ENCODE assay signal across 9 mouse cellular contexts in the genomic region with DNA sequence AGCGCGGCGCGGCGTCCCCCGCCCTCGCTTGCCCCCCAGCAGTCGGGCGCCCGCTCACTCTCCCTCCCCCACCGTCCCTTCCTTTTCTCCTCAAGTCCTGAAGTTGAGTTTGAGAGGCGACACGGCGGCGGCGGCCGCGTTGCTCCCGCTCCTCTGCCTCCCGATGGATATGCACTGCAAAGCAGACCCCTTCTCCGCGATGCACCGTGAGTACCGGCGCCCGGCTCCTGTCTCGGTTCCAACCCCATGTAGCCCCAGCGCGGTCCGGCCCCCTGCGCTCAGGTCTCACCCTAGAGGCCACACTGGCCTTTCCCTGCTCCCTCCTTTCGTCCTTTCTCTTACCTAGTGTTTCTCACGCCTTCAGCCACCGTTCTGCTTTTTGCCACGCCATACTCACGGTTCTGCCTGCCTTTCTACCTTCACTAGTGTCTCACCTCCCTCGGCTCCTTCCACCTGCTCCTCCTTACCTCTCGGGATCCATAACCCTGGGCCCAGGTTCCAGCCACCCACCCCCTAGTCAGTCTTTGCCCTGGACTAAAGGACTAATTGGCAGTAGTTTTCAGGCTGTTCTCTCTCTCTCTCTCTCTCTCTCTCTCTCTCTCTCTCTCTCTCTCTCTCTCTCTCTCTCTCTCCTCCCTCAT. TPM values are rescaled to one million over a fixed set of nuclear protein-coding genes. Genes with fewer than 3 reads are reported as not detected.
DNase-seq lines count a peak whose midpoint lies in the region; ATAC-seq lines count a peak whose summit lies in the region.
"Had no signal": no experiment of that assay in that cellular context is flagged by ENCODE, and none has a peak within 500 bp of the region (broad histone marks: within the 10 kb centered on the region; RNA-seq: fewer than 3 reads in every experiment).

No protein-coding gene starts in this region.

- ATAC-seq in lung, embryonic 16.5 days (ENCODE audit: low read depth), result no peak
- ATAC-seq in hindbrain, embryonic 11.5 days (ENCODE audit: low FRiP score), result no peak
- no peak for ATAC-seq in limb, embryonic 15.5 days (ENCODE audit: insufficient number of reproducible peaks, low FRiP score, low TSS enrichment, low read depth)
- ATAC-seq in stomach, embryonic 16.5 days (ENCODE audit: insufficient read depth, low FRiP score), result no peak

- H3K4me1 ChIP-seq in lung, embryonic 16.5 days (replicated peaks; ENCODE audit: control insufficient read depth, insufficient read depth, low read length), result peaks cover 17% of the 10 kb centered on the region
- peaks cover 21% of the 10 kb centered on the region for H3K4me1 ChIP-seq in hindbrain, embryonic 11.5 days (replicated peaks; ENCODE audit: control insufficient read depth, insufficient read depth, low read length)
- H3K4me1 ChIP-seq in limb, embryonic 15.5 days, result peaks cover 42% of the 10 kb centered on the region
- peaks cover 11% of the 10 kb centered on the region for H3K4me1 ChIP-seq in stomach, embryonic 16.5 days (ENCODE audit: control insufficient read depth, insufficient read depth, low read length)

- peak overlapping the region; percentile 46 for H3K4me3 ChIP-seq in lung, embryonic 16.5 days (ENCODE audit: low read length)
- H3K4me3 ChIP-seq in hindbrain, embryonic 11.5 days (ENCODE audit: low read depth, low read length), result peak overlapping the region; percentile 48
- H3K4me3 ChIP-seq in limb, embryonic 15.5 days, result peak overlapping the region; percentile 36
- H3K4me3 ChIP-seq in stomach, embryonic 16.5 days (replicated peaks; ENCODE audit: low read length), result peak overlapping the region; percentile 38; the same call in 1 of the 2 replicates

- peak overlapping the region; percentile 73 for H3K4me2 ChIP-seq in lung, embryonic 16.5 days (ENCODE audit: low read depth, low read length)
- H3K4me2 ChIP-seq in hindbrain, embryonic 11.5 days (replicated peaks; ENCODE audit: low read depth, low read length), result peak overlapping the region; percentile 89
- peak overlapping the region; percentile 66 for H3K4me2 ChIP-seq in limb, embryonic 15.5 days
- H3K4me2 ChIP-seq in stomach, embryonic 16.5 days (ENCODE audit: low read depth, low read length), result peak overlapping the region; percentile 58

- WGBS in lung, embryonic 16.5 days, result under 1% methylated on average over 36 of the region's 38 CpGs
- under 1% methylated on average over 38 of the region's 38 CpGs for WGBS in hindbrain, embryonic 11.5 days
- 1% methylated on average over 37 of the region's 38 CpGs for WGBS in limb, embryonic 15.5 days
- WGBS in stomach, embryonic 16.5 days, result under 1% methylated on average over 38 of the region's 38 CpGs

- no peaks in the 10 kb centered on the region for H3K36me3 ChIP-seq in lung, embryonic 16.5 days (ENCODE audit: control insufficient read depth, insufficient read depth, low read length)
- no peaks in the 10 kb centered on the region for H3K36me3 ChIP-seq in hindbrain, embryonic 11.5 days (ENCODE audit: control insufficient read depth, insufficient read depth, low read length)
- H3K36me3 ChIP-seq in limb, embryonic 15.5 days, result no peaks in the 10 kb centered on the region
- H3K36me3 ChIP-seq in stomach, embryonic 16.5 days (ENCODE audit: control insufficient read depth, insufficient read depth, low read length), result no peaks in the 10 kb centered on the region

- peaks cover 91% of the 10 kb centered on the region for H3K27me3 ChIP-seq in lung, embryonic 16.5 days (ENCODE audit: control insufficient read depth, insufficient read depth, low read depth, low read length)
- peaks cover 88% of the 10 kb centered on the region for H3K27me3 ChIP-seq in hindbrain, embryonic 11.5 days (ENCODE audit: control insufficient read depth, insufficient read depth, low read length)
- peaks cover 97% of the 10 kb centered on the region for H3K27me3 ChIP-seq in limb, embryonic 15.5 days
- peaks cover 90% of the 10 kb centered on the region for H3K27me3 ChIP-seq in stomach, embryonic 16.5 days (ENCODE audit: control insufficient read depth, insufficient read depth, low read length)

- no peak for DNase-seq in lung, postnatal 4 days
- DNase-seq in hindbrain, embryonic 11.5 days (ENCODE audit: low spot score), result peak; percentile 72
- DNase-seq in urinary bladder, postnatal 36 days (ENCODE audit: low spot score in 2 of 2), result no peak
- DNase-seq in spleen, postnatal 36 days (ENCODE audit: low spot score in 2 of 2), result no peak
- DNase-seq in frontal cortex, adult 2 months (ENCODE audit: extremely low spot score in 1 of 2, low spot score in 1 of 2), result no peak
- DNase-seq: left cerebral cortex, postnatal 4 days had no signal

- no peak overlapping the region for H3K9ac ChIP-seq in lung, embryonic 16.5 days (ENCODE audit: low read length)
- peak overlapping the region; percentile 60 for H3K9ac ChIP-seq in hindbrain, embryonic 11.5 days (ENCODE audit: low read depth, low read length)
- H3K9ac ChIP-seq in limb, embryonic 15.5 days, result no peak overlapping the region
- no peak overlapping the region for H3K9ac ChIP-seq in stomach, embryonic 16.5 days (ENCODE audit: low read length)

- no peaks in the 10 kb centered on the region for H3K9me3 ChIP-seq in lung, embryonic 16.5 days (ENCODE audit: control insufficient read depth, low read length)
- no peaks in the 10 kb centered on the region for H3K9me3 ChIP-seq in hindbrain, embryonic 11.5 days (ENCODE audit: control insufficient read depth, low read length)
- no peaks in the 10 kb centered on the region for H3K9me3 ChIP-seq in limb, embryonic 15.5 days
- no peaks in the 10 kb centered on the region for H3K9me3 ChIP-seq in stomach, embryonic 16.5 days (replicated peaks; ENCODE audit: control insufficient read depth, low read length)

- H3K27ac ChIP-seq in lung, embryonic 16.5 days (ENCODE audit: low read length), result no peak overlapping the region
- H3K27ac ChIP-seq in hindbrain, embryonic 11.5 days (ENCODE audit: low read depth, low read length), result peak overlapping the region; percentile 79
- no peak overlapping the region for H3K27ac ChIP-seq in limb, embryonic 15.5 days
- no peak overlapping the region for H3K27ac ChIP-seq in stomach, embryonic 16.5 days (ENCODE audit: low read length)

RNA-seq across cellular contexts. Expression of a gene that starts 1.5 kb away (rescaled TPM):
- 0.05 TPM in 1 of 2 replicates, not detected in the other for polyA plus RNA-seq in lung, embryonic 16.5 days (2015; fragmentation: Nextera tagmentation; extraction: Ambion mirVana)
- polyA plus RNA-seq in hindbrain, embryonic 11.5 days (2014; fragmentation: Nextera tagmentation; extraction: Ambion mirVana), result 9.3 and 11.1 TPM in 2 replicates
- polyA plus RNA-seq in limb, embryonic 15.5 days (2015; fragmentation: Nextera tagmentation; extraction: Ambion mirVana), result not detected in 2 replicates
- polyA plus RNA-seq in stomach, embryonic 16.5 days (2015; fragmentation: Nextera tagmentation; extraction: Ambion mirVana), result not detected in 2 replicates
- 0.06 and 0.11 TPM in 2 replicates for polyA plus RNA-seq in frontal cortex, adult 2 months (2012; rRNA removed)
